Mouse (Mus musculus) heart, postnatal 0 days (tissue): ENCODE results near the gene Sod3. TPM values are rescaled to one million over a fixed set of nuclear protein-coding genes. Genes with fewer than 3 reads are reported as not detected.
A peak's percentile ranks its signal among the peaks of the same experiment; 100 is the strongest.

ENCODE experiments used
- ATAC-seq: fragments of 200-750 bp; cut with Nextera tagmentation; 2 replicates; pipeline ENCODE4 v1.8.0; 2017; ENCODE audit warnings: low read depth, moderate number of reproducible peaks, moderate library complexity; ENCODE audit not compliant: insufficient read depth
- DNase-seq: peaks from one replicate; pipeline ENCODE4 v3.0.0-alpha.2; 2016; ENCODE audit warnings: low spot score
- H3K27ac ChIP-seq: fragments of 300-500 bp; sonication (generic); 2 replicates; pipeline ENCODE4 v1.5.1; 2014; ENCODE audit warnings: low read depth, mild to moderate bottlenecking
- H3K27me3 ChIP-seq: fragments of 300-500 bp; sonication (generic); 2 replicates; pipeline ENCODE4 v1.6.1; 2014; ENCODE audit warnings: low read length, mixed read lengths; ENCODE audit not compliant: control insufficient read depth, insufficient read depth
- H3K36me3 ChIP-seq: fragments of 300-500 bp; sonication (generic); replicated peaks from 2 replicates; pipeline ENCODE4 v1.6.1; 2014; ENCODE audit warnings: low read length, mixed read lengths; ENCODE audit not compliant: control insufficient read depth, insufficient read depth
- H3K4me1 ChIP-seq: fragments of 300-500 bp; sonication (generic); 2 replicates; pipeline ENCODE4 v1.6.1; 2014; ENCODE audit warnings: antibody characterized with exemption; ENCODE audit not compliant: control insufficient read depth, insufficient read depth
- H3K4me2 ChIP-seq: fragments of 300-500 bp; sonication (generic); 2 replicates; pipeline ENCODE4 v1.6.1; 2014; ENCODE audit warnings: low read depth, mild to moderate bottlenecking, low read length, moderate library complexity
- H3K4me3 ChIP-seq: fragments of 300-500 bp; sonication (generic); 2 replicates; pipeline ENCODE4 v1.5.1; 2014; ENCODE audit warnings: low read depth, low read length
- H3K9ac ChIP-seq: fragments of 300-500 bp; sonication (generic); replicated peaks from 2 replicates; pipeline ENCODE4 v1.6.1; 2014; ENCODE audit warnings: low read depth, low read length, mixed read lengths
- H3K9me3 ChIP-seq: fragments of 300-500 bp; sonication (generic); replicated peaks from 2 replicates; pipeline ENCODE4 v1.6.1; 2016; ENCODE audit warnings: low read length; ENCODE audit not compliant: control insufficient read depth
- CTCF ChIP-seq: IDR thresholded peaks from 2 replicates; pipeline ENCODE4 v1.5.1; 2016; ENCODE audit warnings: antibody characterized with exemption, control low read depth, low read depth
- EP300 ChIP-seq: IDR thresholded peaks from 2 replicates; pipeline ENCODE4 v1.6.1; 2016; ENCODE audit warnings: antibody characterized with exemption, low read depth
- WGBS: fragments of 180-500 bp; shearing (Covaris S2); extraction: QIAGEN DNeasy Blood & Tissue Kit; methylation state at CpG from one replicate; pipeline ENCODE4 v1.1.7; 2014; 5-methylcytosine and 5-hydroxymethylcytosine counted together
- polyA plus RNA-seq: library from polyadenylated mRNA; unstranded; fragments of >200 nt; fragmentation: Nextera tagmentation; extraction: Ambion mirVana; gene quantifications from 2 replicates; pipeline ENCODE4 v1.2.1, GENCODE M21; 2015
- total RNA-seq: library from RNA; depleted of rRNA; stranded (reverse); fragments of >200 nt; gene quantifications from 2 replicates; pipeline ENCODE4 v1.2.3, GENCODE M21; 2014; ENCODE audit warnings: low replicate concordance

Sod3 gene
- total and polyA plus RNA-seq, 2 experiments from 2014 or later = 1.3 to 2.4 TPM

DNA sequence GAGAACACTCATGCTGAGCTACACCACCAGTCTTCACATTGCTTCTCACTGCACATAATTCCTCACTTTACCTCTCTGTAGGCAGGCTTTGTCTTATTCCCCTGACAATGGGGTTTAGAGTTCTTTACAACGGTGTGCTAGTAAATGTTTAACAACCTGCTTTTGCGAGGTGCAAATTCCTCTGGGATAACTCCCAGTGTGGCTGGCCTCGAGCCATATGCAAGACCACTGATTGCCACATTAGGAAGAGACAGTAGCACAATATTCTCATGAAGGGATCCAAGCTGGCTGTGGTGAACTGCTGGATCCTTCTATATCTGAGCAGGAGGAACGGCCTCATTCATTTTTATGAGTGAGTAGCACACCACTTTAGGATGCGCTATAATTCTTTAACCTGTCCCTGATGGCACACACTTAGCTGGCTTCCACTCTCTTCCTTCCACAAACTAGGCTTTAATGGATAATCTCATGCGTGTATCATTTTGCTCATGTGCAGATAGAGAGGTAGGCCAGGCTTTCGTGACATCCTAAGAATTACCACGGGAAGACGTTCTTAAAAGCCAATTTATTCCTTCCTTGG lies 6.3 kb upstream of the Sod3 start:
- 71% methylated on average over 9 of the region's 9 CpGs for WGBS
- no peak for ATAC-seq
- Histone ChIP-seq H3K36me3 (no peaks in the 10 kb centered on the region), H3K4me1 (0 out of 2 replicates have a peak, but pooled peaks cover 6% of the 10 kb centered on the region), H3K4me3 (no peak overlapping the region), H3K4me2 (no peak overlapping the region), H3K27me3 (no peaks in the 10 kb centered on the region), H3K27ac (no peak overlapping the region), H3K9me3 (no peaks in the 10 kb centered on the region), H3K9ac (no peak overlapping the region)
- TF ChIP-seq EP300 (no peak), CTCF (no peak)
- DNase-seq = no peak

DNA sequence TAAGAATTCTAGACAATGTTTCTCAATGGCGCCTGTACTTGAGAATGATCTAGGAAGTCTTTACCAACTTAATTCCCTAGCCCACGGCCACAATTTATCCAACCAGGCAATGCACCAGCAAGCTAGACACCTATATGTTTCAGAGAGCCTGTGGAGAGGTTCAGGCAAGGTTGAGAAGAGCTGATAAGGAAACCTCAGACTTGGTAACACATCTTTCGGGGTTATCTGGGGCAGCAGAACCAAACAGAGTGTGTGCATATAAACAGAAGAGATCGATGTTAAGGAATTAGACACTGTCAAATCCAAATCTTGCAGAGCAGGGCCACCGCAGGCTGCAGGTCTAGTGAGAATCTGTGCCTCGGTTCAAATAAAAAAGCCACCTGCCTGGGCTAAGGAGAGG lies 5.5 kb upstream of the Sod3 start:
- Histone ChIP-seq H3K4me1 (0 out of 2 replicates have a peak, but pooled peaks cover 6% of the 10 kb centered on the region), H3K27ac (no peak overlapping the region), H3K4me3 (no peak overlapping the region), H3K36me3 (no peaks in the 10 kb centered on the region), H3K4me2 (no peak overlapping the region), H3K9ac (no peak overlapping the region), H3K27me3 (no peaks in the 10 kb centered on the region), H3K9me3 (no peaks in the 10 kb centered on the region)
- TF ChIP-seq EP300 = no peak
- TF ChIP-seq CTCF = no peak
- no peak for ATAC-seq
- DNase-seq = no peak
- 74% methylated on average over 6 of the region's 6 CpGs for WGBS

DNA sequence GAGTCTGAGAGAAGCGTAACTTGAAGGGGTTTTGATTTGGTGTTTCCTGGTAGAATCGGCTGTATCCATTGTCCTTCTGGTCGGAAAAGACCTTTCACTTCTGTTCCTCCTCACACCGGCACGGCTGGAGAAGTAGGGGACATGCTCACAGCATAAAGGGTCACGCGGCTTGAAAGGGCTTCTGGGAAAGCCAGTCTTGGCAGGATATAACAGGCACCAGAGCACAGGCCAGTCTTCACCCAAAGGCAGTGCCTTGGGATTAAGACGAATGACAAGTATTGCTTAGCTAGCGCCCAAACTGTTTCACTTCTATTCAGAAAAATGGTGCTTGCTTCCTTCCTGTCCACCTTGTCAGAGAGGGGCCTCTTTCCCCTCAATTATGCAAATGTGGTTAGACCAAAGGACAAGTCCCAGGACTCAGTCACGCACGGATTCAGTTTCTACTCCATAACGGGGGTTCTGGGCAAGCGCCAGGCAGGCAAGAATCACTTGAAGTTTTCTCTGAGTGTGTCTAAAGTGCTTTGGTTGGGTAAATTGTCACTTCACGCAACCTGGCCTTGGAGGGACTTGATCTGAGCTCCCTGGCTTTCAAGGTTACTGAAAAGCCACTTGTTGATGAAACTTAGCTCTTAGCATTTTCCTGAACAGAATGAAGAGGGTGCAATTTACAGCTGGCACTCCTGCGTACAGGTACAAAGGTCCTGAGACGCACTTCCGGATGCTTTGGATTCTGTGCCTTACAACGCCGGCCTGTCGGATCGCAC lies 3.1 kb upstream of the Sod3 start:
- H3K4me1 ChIP-seq = 0 out of 2 replicates have a peak, but pooled peaks cover 6% of the 10 kb centered on the region
- H3K4me3 ChIP-seq = no peak overlapping the region
- ATAC-seq (no peak), DNase-seq (no peak)
- no peak for TF ChIP-seq EP300
- no peak for TF ChIP-seq CTCF
- H3K36me3 ChIP-seq = no peaks in the 10 kb centered on the region
- H3K27ac ChIP-seq = no peak overlapping the region
- no peaks in the 10 kb centered on the region for H3K9me3 ChIP-seq
- 47% methylated on average over 21 of the region's 21 CpGs for WGBS
- no peak overlapping the region for H3K4me2 ChIP-seq
- no peaks in the 10 kb centered on the region for H3K27me3 ChIP-seq
- H3K9ac ChIP-seq = no peak overlapping the region

DNA sequence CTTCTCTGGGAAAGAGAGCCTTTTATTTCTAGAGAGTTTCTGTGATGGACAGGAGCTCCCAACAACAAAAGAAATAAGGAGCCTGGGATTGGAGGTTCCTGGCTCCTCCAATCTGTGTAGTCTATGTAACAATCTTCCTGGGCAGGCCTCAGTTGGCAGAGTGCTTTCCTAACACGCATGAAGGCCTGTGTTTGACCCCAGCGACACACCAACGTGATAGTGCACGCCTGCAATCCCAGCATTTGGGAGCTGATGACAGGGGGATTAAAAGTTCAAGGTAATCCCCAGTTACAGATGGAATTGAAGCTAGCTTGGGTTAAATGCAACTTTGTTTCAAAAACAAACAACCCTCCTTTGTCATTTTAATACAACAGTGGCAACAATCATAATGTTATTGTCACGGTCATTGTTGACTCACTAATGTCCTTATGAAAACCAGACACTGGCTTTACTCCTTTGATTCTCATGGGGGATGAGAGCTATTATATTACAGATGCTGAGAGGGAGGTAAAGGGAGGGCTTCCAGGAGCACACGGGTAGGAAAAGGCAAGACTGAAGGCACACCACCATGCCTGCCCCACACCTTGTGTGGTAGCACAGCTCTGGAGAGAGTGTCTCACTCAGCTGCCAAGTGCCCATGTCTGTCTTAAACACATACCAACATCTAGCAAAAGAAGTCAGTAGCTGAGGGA lies 669 bp upstream of the Sod3 start:
- H3K4me1 ChIP-seq = 0 out of 2 replicates have a peak, but pooled peaks cover 6% of the 10 kb centered on the region
- no peak for TF ChIP-seq CTCF
- no peak for TF ChIP-seq EP300
- peaks cover 2% of the 10 kb centered on the region; the same call in 1 of the 2 replicates for H3K27me3 ChIP-seq
- DNase-seq (no peak), ATAC-seq (no peak)
- H3K36me3 ChIP-seq = no peaks in the 10 kb centered on the region
- H3K4me2 ChIP-seq = no peak overlapping the region
- H3K4me3 ChIP-seq = no peak overlapping the region
- H3K27ac ChIP-seq = 0 out of 2 replicates have a peak overlapping the region, but pooled peaks have one; percentile 11
- H3K9me3 ChIP-seq = no peaks in the 10 kb centered on the region
- 70% methylated on average over 6 of the region's 6 CpGs for WGBS
- H3K9ac ChIP-seq = no peak overlapping the region

DNA sequence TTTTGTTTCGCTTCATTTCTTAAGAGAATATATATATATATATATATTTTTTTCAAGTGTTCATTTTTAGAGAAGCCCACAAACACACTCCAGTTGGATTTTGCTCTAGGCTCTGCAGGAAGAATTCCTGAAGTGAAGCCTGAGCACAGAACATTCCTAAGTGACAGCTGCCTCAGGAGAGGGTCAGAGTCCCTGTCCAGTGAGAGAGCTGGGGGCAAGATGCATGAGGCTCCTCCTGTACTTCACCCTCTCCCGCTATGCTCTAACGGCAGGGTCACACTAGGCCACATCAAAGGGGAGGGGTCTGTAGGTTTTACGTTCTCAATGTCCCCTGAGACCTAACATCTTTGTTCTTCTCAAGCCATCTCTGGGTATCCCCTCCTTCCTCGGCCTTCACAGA lies 930 bp downstream of the Sod3 start:
- no peak overlapping the region for H3K27ac ChIP-seq
- no peaks in the 10 kb centered on the region for H3K9me3 ChIP-seq
- peaks cover 13% of the 10 kb centered on the region; the same call in 1 of the 2 replicates for H3K27me3 ChIP-seq
- no peak overlapping the region for H3K4me2 ChIP-seq
- ATAC-seq = no peak
- no peaks in the 10 kb centered on the region for H3K36me3 ChIP-seq
- no peak for DNase-seq
- no peak overlapping the region for H3K4me3 ChIP-seq
- H3K4me1 ChIP-seq = 0 out of 2 replicates have a peak, but pooled peaks cover 6% of the 10 kb centered on the region
- 71% methylated on average over 5 of the region's 5 CpGs for WGBS
- H3K9ac ChIP-seq = no peak overlapping the region
- TF ChIP-seq EP300 (no peak), CTCF (no peak)
